Mouse (Mus musculus) CH12.LX (cell line): ENCODE data around the gene Napsa. TPM values are rescaled to one million over a fixed set of nuclear protein-coding genes. Genes with fewer than 3 reads are reported as not detected.

Experiments used
- DNase-seq: peaks from one replicate; pipeline ENCODE4 v3.0.0-alpha.2; 2013; ENCODE audit errors: extremely low read depth
- H3K27ac ChIP-seq: 2 replicates; pipeline ENCODE4 v1.5.1; 2012; ENCODE audit warnings: low read depth, mild to moderate bottlenecking, control low read depth, moderate library complexity; ENCODE audit not compliant: insufficient read depth
- H3K27me3 ChIP-seq: replicated peaks from 2 replicates; pipeline ENCODE3; 2012; ENCODE audit warnings: inconsistent platforms
- H3K36me3 ChIP-seq, 2 experiments: replicated peaks in 1 of 2; 2 replicates each; pipeline versions ENCODE3 to v1.6.1; 2012; ENCODE audit warnings: inconsistent platforms in 1 of 2, low read length in 1 of 2, mild to moderate bottlenecking in 1 of 2, mixed read lengths in 1 of 2, moderate library complexity in 1 of 2; ENCODE audit not compliant: control insufficient read depth in 1 of 2, insufficient read depth in 1 of 2
- H3K4me1 ChIP-seq, 2 experiments: 2 replicates each; pipeline ENCODE4 v1.6.1; 2012; ENCODE audit warnings: inconsistent platforms in 1 of 2, moderate library complexity in 1 of 2; ENCODE audit not compliant: insufficient read depth in 2 of 2, control insufficient read depth in 1 of 2
- H3K4me2 ChIP-seq: 2 replicates; pipeline ENCODE4 v1.6.1; 2012; ENCODE audit warnings: low read depth, mild to moderate bottlenecking, control low read depth; ENCODE audit not compliant: poor library complexity, insufficient read depth, severe bottlenecking
- H3K4me3 ChIP-seq, 3 experiments: fragments of 150-350 bp in 1 of 3; sonication (generic) in 1 of 3; replicated peaks in 1 of 3; 2 replicates each; pipeline versions ENCODE3 to v1.5.1; 2011 to 2012; ENCODE audit warnings: low read depth in 2 of 3, low read length in 2 of 3, mild to moderate bottlenecking in 2 of 3, moderate library complexity in 2 of 3, control low read depth in 1 of 3, improper control_type of control experiment in 1 of 3, inconsistent platforms in 1 of 3, mixed read lengths in 1 of 3; ENCODE audit not compliant: poor library complexity in 1 of 3
- H3K79me2 ChIP-seq: replicated peaks from 2 replicates; pipeline ENCODE4 v1.6.1; 2012; ENCODE audit warnings: mild to moderate bottlenecking, moderate library complexity; ENCODE audit not compliant: control insufficient read depth, poor library complexity, insufficient read depth, severe bottlenecking; ENCODE audit errors: extremely low read depth
- H3K9ac ChIP-seq: 2 replicates; pipeline ENCODE4 v1.6.1; 2012; ENCODE audit warnings: low read depth, mild to moderate bottlenecking, control low read depth, moderate library complexity; ENCODE audit not compliant: insufficient read depth
- H3K9me3 ChIP-seq: replicated peaks from 2 replicates; pipeline ENCODE3; 2012; ENCODE audit warnings: low read length, inconsistent platforms, mixed read lengths
- CTCF ChIP-seq, 2 experiments: IDR thresholded peaks in 1 of 2; conservative IDR thresholded peaks in 1 of 2; 2 replicates each; pipeline ENCODE4 v1.5.1; 2011 to 2012; ENCODE audit warnings: low read depth in 2 of 2, low read length in 2 of 2, improper control_type of control experiment in 1 of 2, inconsistent platforms in 1 of 2, mild to moderate bottlenecking in 1 of 2, moderate library complexity in 1 of 2
- E2F4 ChIP-seq: IDR thresholded peaks from 2 replicates; pipeline ENCODE4 v1.6.1; 2011; ENCODE audit warnings: low read depth, low read length, improper control_type of control experiment; ENCODE audit not compliant: insufficient replicate concordance
- ELF1 ChIP-seq: IDR thresholded peaks from 2 replicates; pipeline ENCODE4 v1.6.1; 2014; ENCODE audit warnings: low read depth, mild to moderate bottlenecking, inconsistent platforms, low read length, improper control_type of control experiment
- ETS1 ChIP-seq: conservative IDR thresholded peaks from 2 replicates; pipeline ENCODE4 v1.6.1; 2012; ENCODE audit warnings: low read depth, mild to moderate bottlenecking, inconsistent platforms, low read length, improper control_type of control experiment, moderate library complexity
- GABPA ChIP-seq: IDR thresholded peaks from 2 replicates; pipeline ENCODE4 v1.6.1; 2012; ENCODE audit warnings: low read depth, low read length, improper control_type of control experiment, inconsistent platforms; ENCODE audit not compliant: insufficient replicate concordance
- HCFC1 ChIP-seq: IDR thresholded peaks from 2 replicates; pipeline ENCODE4 v1.6.1; 2012; ENCODE audit warnings: low read depth, mild to moderate bottlenecking, inconsistent platforms, low read length, improper control_type of control experiment
- IRF4 ChIP-seq: IDR thresholded peaks from 2 replicates; pipeline ENCODE4 v1.6.1; 2014; ENCODE audit warnings: low read depth, mild to moderate bottlenecking, inconsistent platforms, low read length, improper control_type of control experiment
- JUN ChIP-seq: IDR thresholded peaks from 2 replicates; pipeline ENCODE4 v1.6.1; 2011; ENCODE audit warnings: low read depth, mild to moderate bottlenecking, low read length, improper control_type of control experiment, moderate library complexity; ENCODE audit not compliant: insufficient read depth
- MAZ ChIP-seq: IDR thresholded peaks from 2 replicates; pipeline ENCODE4 v1.6.1; 2012; ENCODE audit warnings: low read depth, mild to moderate bottlenecking, inconsistent platforms, low read length, improper control_type of control experiment, moderate library complexity
- MXI1 ChIP-seq: IDR thresholded peaks from 2 replicates; pipeline ENCODE4 v1.6.1; 2011; ENCODE audit warnings: mild to moderate bottlenecking, low read depth, low read length, improper control_type of control experiment
- NRF1 ChIP-seq: IDR thresholded peaks from 2 replicates; pipeline ENCODE4 v1.6.1; 2014; ENCODE audit warnings: low read depth, mild to moderate bottlenecking, inconsistent platforms, low read length, improper control_type of control experiment, moderate library complexity
- PAX5 ChIP-seq: IDR thresholded peaks from 2 replicates; pipeline ENCODE4 v1.6.1; 2012; ENCODE audit warnings: low read length, inconsistent platforms, mixed read lengths
- POLR2A ChIP-seq: IDR thresholded peaks from 2 replicates; pipeline ENCODE4 v1.6.1; 2011; ENCODE audit warnings: low read depth, mild to moderate bottlenecking, improper control_type of control experiment, low read length
- RAD21 ChIP-seq: IDR thresholded peaks from 2 replicates; pipeline ENCODE4 v1.6.1; 2011; ENCODE audit warnings: low read depth, mild to moderate bottlenecking, low read length, improper control_type of control experiment, moderate library complexity
- SIN3A ChIP-seq: IDR thresholded peaks from 2 replicates; pipeline ENCODE4 v1.6.1; 2012; ENCODE audit warnings: low read length, improper control_type of control experiment, inconsistent platforms
- TBP ChIP-seq: conservative IDR thresholded peaks from 2 replicates; pipeline ENCODE4 v1.6.1; 2011; ENCODE audit warnings: low read depth, low read length, improper control_type of control experiment
- UBTF ChIP-seq: IDR thresholded peaks from 2 replicates; pipeline ENCODE4 v1.6.1; 2012; ENCODE audit warnings: low read depth, mild to moderate bottlenecking, inconsistent platforms, low read length, improper control_type of control experiment, moderate library complexity
- USF1 ChIP-seq: IDR thresholded peaks from 2 replicates; pipeline ENCODE4 v1.6.1; 2014; ENCODE audit warnings: low read depth, mild to moderate bottlenecking, inconsistent platforms, low read length, improper control_type of control experiment
- USF2 ChIP-seq: conservative IDR thresholded peaks from 2 replicates; pipeline ENCODE4 v1.6.1; 2011; ENCODE audit warnings: low read depth, low read length, improper control_type of control experiment
- ZC3H11A ChIP-seq: IDR thresholded peaks from 2 replicates; pipeline ENCODE4 v1.6.1; 2012; ENCODE audit warnings: low read depth, mild to moderate bottlenecking, inconsistent platforms, low read length, improper control_type of control experiment
- dilution Hi-C: fragments of 300-500 bp; cut with MboI; formaldehyde crosslinking; loops from 2 replicates; pipeline ENCODE4 v1.14.3; 2020; ENCODE audit warnings: low sequenced_read_pairs; ENCODE audit not compliant: extremely low pct_unique_long_range_greater_than_20kb, extremely low pct_ligation_motif_present
- in situ Hi-C: fragments of 300-500 bp; cut with MboI; formaldehyde crosslinking; loops from 3 replicates; pipeline ENCODE4 v1.14.3; 2019; ENCODE audit warnings: low sequenced_read_pairs, low pct_ligation_motif_present, low pct_unique_long_range_greater_than_20kb, mixed read lengths
- polyA plus RNA-seq: library from polyadenylated mRNA; unstranded; fragments of >175 nt; gene quantifications from 2 replicates; pipeline ENCODE4 v1.2.1, GENCODE M21; 2012; ENCODE audit warnings: low read depth; ENCODE audit not compliant: insufficient read length
- total RNA-seq, 2 experiments: library from RNA; depleted of rRNA; stranded (reverse); fragments of 300-350 nt in 1 of 2; fragments of >200 nt in 1 of 2; gene quantifications; 2 replicates each; pipeline ENCODE4 v1.2.3; 2012 to 2014

The Napsa gene
- total and polyA plus RNA-seq, 3 experiments, result 175 to 253 (median 194) TPM

GRCm38 (mm10) chr7:44593775-44594174, 21.6 kb downstream of the Napsa start:
- dilution Hi-C loops, result no loop called here
- H3K4me3 ChIP-seq, result no peak overlapping the region
- H3K27me3 ChIP-seq, result peaks cover 10% of the 10 kb centered on the region
- H3K9me3 ChIP-seq, result no peaks in the 10 kb centered on the region
- no peak overlapping the region for H3K27ac ChIP-seq
- peaks cover 7 to 34% of the 10 kb centered on the region in 2 experiments for H3K36me3 ChIP-seq
- 0 out of 2 replicates have a peak, but pooled peaks cover 2% of the 10 kb centered on the region for H3K79me2 ChIP-seq
- TF ChIP-seq GABPA (no peak), MAZ (no peak), RAD21 (no peak), E2F4 (no peak), JUN (no peak), IRF4 (no peak), NRF1 (peak; percentile 87), MXI1 (peak; percentile 30; the same call in 1 of the 2 replicates), ETS1 (no peak), SIN3A (peak; percentile 45; the same call in 1 of the 2 replicates)
- TF ChIP-seq, all 38 proteins: peak for 3
- in situ Hi-C loops, result no loop called here
- H3K4me2 ChIP-seq, result no peak overlapping the region
- H3K9ac ChIP-seq, result no peak overlapping the region
- DNase-seq, result no peak
- peaks cover 13 to 31% of the 10 kb centered on the region in 2 experiments for H3K4me1 ChIP-seq

- H3K4me1 ChIP-seq, result peaks cover 12 to 26% of the 10 kb centered on the region in 2 experiments
- H3K27ac ChIP-seq, result no peak overlapping the region
- DNase-seq, result no peak
- dilution Hi-C loops, result no loop called here
- no peak overlapping the region for H3K4me3 ChIP-seq
- in situ Hi-C loops, result no loop called here
- H3K4me2 ChIP-seq, result no peak overlapping the region
- H3K9me3 ChIP-seq, result no peaks in the 10 kb centered on the region
- no peak for TF ChIP-seq PAX5
- TF ChIP-seq POLR2A, result no peak
- TF ChIP-seq ZC3H11A, result no peak
- no peak for TF ChIP-seq USF2
- TF ChIP-seq MXI1, result no peak
- TF ChIP-seq UBTF, result no peak
- no peak for TF ChIP-seq MAZ
- TF ChIP-seq HCFC1, result no peak
- TF ChIP-seq ELF1, result no peak
- no peak for TF ChIP-seq NRF1
- no peak for TF ChIP-seq USF1
- no peak for TF ChIP-seq TBP
- no peak for TF ChIP-seq CTCF (conservative IDR thresholded peaks at IDR 0.05 in 1 of 2, IDR thresholded peaks at IDR 0.05 in 1 of 2; ENCODE audit: low read depth in 2 of 2, low read length in 2 of 2)
- TF ChIP-seq ETS1, result no peak
- peaks cover 10% of the 10 kb centered on the region for H3K27me3 ChIP-seq
- H3K36me3 ChIP-seq, result peaks cover 7 to 37% of the 10 kb centered on the region in 2 experiments
- H3K79me2 ChIP-seq, result 0 out of 2 replicates have a peak, but pooled peaks cover 2% of the 10 kb centered on the region
- H3K9ac ChIP-seq, result no peak overlapping the region
Observed at GRCm38 (mm10) chr7:44594291-44594690, 22.1 kb downstream of the Napsa start.
